Mouse (Mus musculus): ENCODE measurements around the gene 2310046K23Rik. TPM values are rescaled to one million over a fixed set of nuclear protein-coding genes. Genes with fewer than 3 reads are reported as not detected.

Gene 2310046K23Rik
- total and polyA plus RNA-seq, 3 experiments = not detected

DNA sequence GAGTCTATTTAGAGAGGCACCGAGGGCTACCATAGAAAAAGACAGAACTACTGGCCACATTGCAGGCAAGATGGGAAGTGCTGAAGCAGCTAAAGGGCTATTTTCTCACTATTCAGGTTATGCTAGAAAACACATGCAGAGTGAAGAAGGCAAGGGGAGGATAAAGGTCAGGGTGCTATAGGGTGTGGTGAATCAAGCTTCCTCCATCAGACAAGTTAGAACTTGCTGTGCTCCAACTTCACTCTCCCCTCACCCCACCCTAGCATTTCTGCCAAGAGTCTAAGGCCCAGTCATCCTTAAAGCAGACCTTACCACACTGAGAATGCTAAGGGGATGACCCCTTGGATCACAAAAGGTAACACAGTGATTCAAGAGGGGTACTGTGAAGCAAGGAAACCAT is 45.2 kb upstream of the 2310046K23Rik start:
- Histone ChIP-seq H3K9ac (ENCODE audit: insufficient read depth, low read depth) (no peak overlapping the region), H3K4me1 (ENCODE audit: control insufficient read depth in 1 of 2, insufficient read depth in 2 of 2) (no peaks in the 10 kb centered on the region), H3K9me3 (replicated peaks; ENCODE audit: low read length) (no peaks in the 10 kb centered on the region), H3K79me2 (replicated peaks; ENCODE audit: control insufficient read depth, extremely low read depth, insufficient read depth, poor library complexity, severe bottlenecking) (no peaks in the 10 kb centered on the region), H3K36me3 (replicated peaks in 1 of 2; ENCODE audit: control insufficient read depth in 1 of 2, insufficient read depth in 1 of 2, low read length in 1 of 2) (no peaks in the 10 kb centered on the region), H3K27me3 (replicated peaks) (no peaks in the 10 kb centered on the region), H3K27ac (ENCODE audit: insufficient read depth, low read depth) (no peak overlapping the region), H3K4me2 (ENCODE audit: insufficient read depth, low read depth, poor library complexity, severe bottlenecking) (no peak overlapping the region), H3K4me3 (replicated peaks in 1 of 3; ENCODE audit: low read depth in 2 of 3, low read length in 2 of 3, poor library complexity in 1 of 3) (no peak overlapping the region)
- in situ Hi-C loops (cut with MboI; ENCODE audit: low pct_ligation_motif_present, low pct_unique_long_range_greater_than_20kb, low sequenced_read_pairs) = no loop called here
- no peak for DNase-seq (ENCODE audit: extremely low read depth)
- no peak for TF ChIP-seq MAZ (IDR thresholded peaks at IDR 0.05; ENCODE audit: low read depth, low read length)
- TF ChIP-seq ETS1 (conservative IDR thresholded peaks at IDR 0.05; ENCODE audit: low read depth, low read length) = no peak
- no peak for TF ChIP-seq MYC (IDR thresholded peaks at IDR 0.05; ENCODE audit: low read depth, low read length)
- no peak for TF ChIP-seq RAD21 (IDR thresholded peaks at IDR 0.05; ENCODE audit: low read depth, low read length)
- TF ChIP-seq NRF1 (IDR thresholded peaks at IDR 0.05; ENCODE audit: low read depth, low read length) = no peak
- no peak for TF ChIP-seq SMC3 (IDR thresholded peaks at IDR 0.05; ENCODE audit: low read depth, low read length)
- TF ChIP-seq ZMIZ1 (IDR thresholded peaks at IDR 0.05; ENCODE audit: low read depth, low read length) = no peak
- TF ChIP-seq GABPA (IDR thresholded peaks at IDR 0.05; ENCODE audit: insufficient replicate concordance, low read depth, low read length) = no peak
- TF ChIP-seq POLR2A (IDR thresholded peaks at IDR 0.05; ENCODE audit: low read depth, low read length) = no peak
- no peak for TF ChIP-seq CHD1 (IDR thresholded peaks at IDR 0.05; ENCODE audit: low read depth, low read length)
- TF ChIP-seq CHD2 (IDR thresholded peaks at IDR 0.05; ENCODE audit: low read length) = no peak
- TF ChIP-seq POLR2AphosphoS2 (IDR thresholded peaks at IDR 0.05; ENCODE audit: low read depth, low read length) = no peak
- TF ChIP-seq SIN3A (IDR thresholded peaks at IDR 0.05; ENCODE audit: low read length) = no peak
- TF ChIP-seq MAX (IDR thresholded peaks at IDR 0.05; ENCODE audit: low read length) = no peak
- no peak for TF ChIP-seq MAFK (IDR thresholded peaks at IDR 0.05; ENCODE audit: insufficient replicate concordance, low read length)
- no peak for TF ChIP-seq KAT2A (IDR thresholded peaks at IDR 0.05; ENCODE audit: insufficient replicate concordance, low read length)
- no peak for TF ChIP-seq PAX5 (IDR thresholded peaks at IDR 0.05; ENCODE audit: low read length)
- no peak for TF ChIP-seq JUND (conservative IDR thresholded peaks at IDR 0.05; ENCODE audit: low read depth, low read length)
- dilution Hi-C loops (cut with MboI; ENCODE audit: extremely low pct_ligation_motif_present, extremely low pct_unique_long_range_greater_than_20kb, low sequenced_read_pairs) = no loop called here

DNA sequence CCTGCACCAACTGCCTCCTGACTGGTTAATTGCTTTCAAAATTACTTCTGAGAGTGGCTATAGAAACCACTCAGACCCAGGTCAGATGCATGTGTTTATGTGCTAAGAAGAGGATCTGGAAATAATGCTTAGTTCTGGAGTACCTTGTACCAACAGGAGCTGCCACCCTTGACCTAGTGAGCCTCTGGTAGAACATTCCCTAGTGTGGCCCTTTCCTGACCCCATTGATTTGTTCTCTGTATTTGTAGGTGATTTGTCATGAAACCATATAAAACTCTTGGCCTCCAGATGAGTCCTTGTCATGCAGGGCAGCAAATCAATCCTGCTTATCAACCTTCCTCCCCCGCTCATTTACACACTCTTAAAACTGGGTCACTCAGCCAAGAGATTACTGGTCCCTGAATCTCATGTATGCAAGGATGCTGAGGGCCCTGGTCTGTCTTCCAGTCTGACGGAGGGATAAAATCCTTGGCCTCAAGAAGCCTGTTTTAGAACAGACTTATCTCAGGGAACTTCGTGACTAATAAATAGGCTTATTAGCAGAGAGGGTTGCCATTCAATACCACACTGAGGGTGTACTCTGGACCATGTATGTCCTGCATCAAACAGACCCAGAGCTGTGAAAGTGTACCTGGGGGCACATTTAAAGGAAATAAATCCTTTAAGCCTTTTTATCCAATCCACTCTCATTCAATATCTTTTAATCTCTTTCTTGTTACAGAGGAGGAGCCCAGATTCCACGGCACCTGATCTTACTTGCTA is 44.5 kb upstream of the 2310046K23Rik start:
- Histone ChIP-seq H3K4me1 (ENCODE audit: control insufficient read depth in 1 of 2, insufficient read depth in 2 of 2) (peaks cover 0 to 4% of the 10 kb centered on the region in 2 experiments; a peak in 1 of 4 replicates), H3K27me3 (replicated peaks) (no peaks in the 10 kb centered on the region), H3K27ac (ENCODE audit: insufficient read depth, low read depth) (no peak overlapping the region), H3K4me2 (ENCODE audit: insufficient read depth, low read depth, poor library complexity, severe bottlenecking) (no peak overlapping the region), H3K9ac (ENCODE audit: insufficient read depth, low read depth) (no peak overlapping the region), H3K79me2 (replicated peaks; ENCODE audit: control insufficient read depth, extremely low read depth, insufficient read depth, poor library complexity, severe bottlenecking) (no peaks in the 10 kb centered on the region), H3K9me3 (replicated peaks; ENCODE audit: low read length) (no peaks in the 10 kb centered on the region), H3K4me3 (replicated peaks in 1 of 3; ENCODE audit: low read depth in 2 of 3, low read length in 2 of 3, poor library complexity in 1 of 3) (no peak overlapping the region), H3K36me3 (replicated peaks in 1 of 2; ENCODE audit: control insufficient read depth in 1 of 2, insufficient read depth in 1 of 2, low read length in 1 of 2) (no peaks in the 10 kb centered on the region)
- no peak for TF ChIP-seq MAFK (IDR thresholded peaks at IDR 0.05; ENCODE audit: insufficient replicate concordance, low read length)
- no peak for TF ChIP-seq RCOR1 (conservative IDR thresholded peaks at IDR 0.05; ENCODE audit: low read depth, low read length)
- no peak for TF ChIP-seq POLR2A (IDR thresholded peaks at IDR 0.05; ENCODE audit: low read depth, low read length)
- no peak for TF ChIP-seq JUN (IDR thresholded peaks at IDR 0.05; ENCODE audit: insufficient read depth, low read depth, low read length)
- dilution Hi-C loops (cut with MboI; ENCODE audit: extremely low pct_ligation_motif_present, extremely low pct_unique_long_range_greater_than_20kb, low sequenced_read_pairs) = no loop called here
- in situ Hi-C loops (cut with MboI; ENCODE audit: low pct_ligation_motif_present, low pct_unique_long_range_greater_than_20kb, low sequenced_read_pairs) = no loop called here
- no peak for DNase-seq (ENCODE audit: extremely low read depth)

Measured in CH12.LX (cell line).